Mouse (Mus musculus): ENCODE results near the gene Syt2.

Syt2 gene

GRCm38 (mm10) chr1:134650816-134651215 is 4.3 kb downstream of the Syt2 start:
- no peak for DNase-seq (ENCODE audit: low spot score in 2 of 2)

- DNase-seq (ENCODE audit: low spot score in 2 of 2) = peak in 1 of 2 experiments; percentile 20
Observed at GRCm38 (mm10) chr1:134651268-134651850, 4.9 kb downstream of the Syt2 start.

DNA sequence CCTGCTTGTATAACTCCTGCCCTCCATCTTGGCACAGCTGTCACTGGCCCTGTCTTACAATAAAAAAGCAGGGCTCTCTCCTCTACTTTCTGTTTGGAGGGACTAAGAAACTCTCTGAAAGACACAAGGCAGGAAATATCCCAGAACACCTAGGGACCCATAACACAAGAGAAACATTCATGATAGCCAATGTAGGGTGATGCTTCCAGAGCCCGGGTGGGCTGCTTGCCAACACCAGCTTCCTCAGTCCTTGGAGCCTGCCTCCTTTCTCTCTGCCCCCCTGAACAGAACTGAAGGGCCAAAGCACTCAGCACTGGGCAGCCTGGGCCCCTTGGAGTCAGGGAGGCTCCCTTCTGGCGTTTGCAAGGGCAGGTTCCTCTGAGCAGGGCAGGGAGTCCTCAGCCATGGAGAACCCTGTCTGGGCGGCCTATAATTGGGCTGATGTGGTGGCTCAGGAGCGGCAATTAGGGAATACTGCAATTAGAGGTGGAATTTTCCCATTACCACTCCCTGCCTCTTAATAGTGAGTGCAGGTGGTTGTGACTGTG is 5.4 kb downstream of the Syt2 start:
- DNase-seq (ENCODE audit: low spot score in 2 of 2) = no peak

- no peak for DNase-seq (ENCODE audit: low spot score in 2 of 2)
Observed at GRCm38 (mm10) chr1:134653603-134654257, 7.3 kb downstream of the Syt2 start.

- no peak for DNase-seq (ENCODE audit: low spot score in 2 of 2)
Observed at GRCm38 (mm10) chr1:134658841-134659240, 12.4 kb downstream of the Syt2 start.

GRCm38 (mm10) chr1:134660163-134660562 is 13.7 kb downstream of the Syt2 start:
- DNase-seq (ENCODE audit: low spot score in 2 of 2) = no peak

DNA sequence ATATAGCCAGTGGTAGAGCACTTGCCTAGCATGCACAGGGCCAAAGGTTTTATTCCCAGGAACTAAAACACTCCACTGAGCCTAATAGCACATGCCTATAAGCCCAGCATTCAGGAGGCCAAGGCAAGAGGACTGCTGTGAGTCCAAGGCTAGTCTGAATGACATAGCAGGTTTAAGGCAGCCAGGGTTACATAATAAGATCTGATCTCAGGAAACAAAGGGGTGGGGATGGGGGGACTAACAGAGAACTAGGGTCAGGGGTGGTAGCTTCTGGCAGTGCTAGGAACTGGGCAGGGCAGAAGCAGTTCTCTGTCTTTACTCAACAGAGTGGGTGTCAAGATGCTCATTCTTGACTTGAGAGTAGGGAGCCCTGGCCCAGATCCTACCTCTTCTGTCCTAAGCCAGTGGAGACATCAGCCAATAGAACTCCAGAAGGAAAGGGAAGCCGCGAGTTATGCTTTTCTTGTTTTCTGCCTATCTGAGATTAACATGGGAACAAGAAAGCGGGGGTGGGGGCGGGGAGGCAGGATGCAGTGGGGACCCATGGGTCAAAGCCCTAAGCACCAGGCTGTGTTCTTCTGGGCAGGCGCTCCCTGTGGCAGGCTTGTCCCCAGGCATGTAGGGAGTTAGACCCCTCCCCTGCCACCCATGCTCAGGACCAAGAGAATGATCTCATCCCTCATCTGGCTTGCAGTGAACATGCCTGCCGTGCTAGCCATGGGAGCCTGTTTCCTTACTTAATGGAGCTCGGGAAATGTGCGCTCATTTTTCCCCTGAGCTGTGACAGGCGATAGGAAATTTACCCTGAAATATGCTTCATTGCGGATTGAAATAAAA is 25.0 kb downstream of the Syt2 start:
- DNase-seq (ENCODE audit: low spot score in 2 of 2) = no peak

DNA sequence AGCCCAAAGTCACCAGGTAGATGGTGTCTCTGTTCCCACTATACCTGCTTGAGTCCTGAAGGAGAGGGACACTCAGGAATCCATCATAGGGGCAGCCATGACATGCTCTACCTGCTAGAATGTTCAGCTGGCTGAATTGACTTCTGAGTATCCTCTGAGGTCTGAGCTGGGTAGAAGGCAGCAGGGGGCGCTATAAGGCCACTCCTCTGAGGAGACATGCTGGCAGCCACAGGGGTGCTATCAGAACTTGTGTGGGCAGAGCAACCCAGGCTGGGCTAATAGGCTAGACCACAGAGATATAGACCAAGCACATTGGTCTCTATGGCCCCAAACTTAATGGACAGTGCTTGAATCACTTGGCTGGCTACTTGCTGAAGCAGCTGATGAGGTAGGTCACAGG is 27.8 kb downstream of the Syt2 start:
- no peak for DNase-seq (ENCODE audit: low spot score in 2 of 2)

GRCm38 (mm10) chr1:134679445-134679844 is 33.0 kb downstream of the Syt2 start:
- no peak for DNase-seq (ENCODE audit: low spot score in 2 of 2)

DNA sequence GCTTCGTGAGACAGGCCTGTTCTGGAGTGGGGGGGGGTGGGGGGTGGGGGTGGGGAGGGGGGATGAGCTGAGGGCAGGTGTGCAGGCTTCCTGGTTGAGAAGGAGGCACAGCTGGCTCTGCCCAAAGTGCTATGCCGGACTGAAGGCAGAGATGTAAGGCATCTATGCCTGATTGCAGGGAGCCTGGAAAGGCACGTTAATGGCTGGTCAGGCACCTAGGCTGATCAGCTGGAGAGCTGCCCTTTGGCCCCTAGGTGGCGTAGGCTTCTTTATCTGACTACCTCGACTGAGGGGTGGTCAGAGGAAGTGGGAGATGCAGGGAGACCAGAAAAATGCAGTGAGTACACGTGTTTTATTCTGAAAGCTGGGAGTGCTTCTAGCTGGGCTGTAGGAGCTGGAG is 34.1 kb downstream of the Syt2 start:
- no peak for DNase-seq (ENCODE audit: low spot score in 2 of 2)

GRCm38 (mm10) chr1:134682460-134682859 is 36.0 kb downstream of the Syt2 start:
- peak in 1 of 2 experiments; percentile 5 for DNase-seq (ENCODE audit: low spot score in 2 of 2)

DNA sequence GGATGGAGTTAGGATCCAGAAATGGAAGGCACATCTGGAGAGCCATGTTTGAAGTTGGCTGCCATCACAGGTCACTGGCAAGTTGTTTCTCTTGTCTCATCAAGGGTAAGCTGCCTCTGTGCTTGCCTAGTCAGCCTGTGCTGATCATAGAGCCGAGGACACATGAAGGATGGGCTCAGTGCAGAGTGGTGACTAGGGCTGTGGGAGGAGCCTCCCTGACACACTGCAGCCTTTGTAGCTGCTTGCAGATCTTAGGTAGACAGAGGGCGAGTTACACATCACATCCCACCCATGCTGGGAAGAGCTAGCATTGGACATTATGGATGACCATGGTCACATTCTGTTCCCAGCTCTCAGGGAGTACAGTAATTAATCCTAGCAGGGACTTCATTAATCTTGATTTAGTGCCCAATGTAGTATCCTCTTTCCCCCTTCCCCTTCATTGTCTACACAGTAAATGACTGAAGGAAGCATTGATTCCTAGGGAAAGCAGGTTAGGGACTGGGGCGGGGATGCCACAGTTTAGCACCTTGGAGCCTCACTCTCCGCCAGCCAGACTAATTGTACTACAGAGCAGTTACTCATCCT is 40.5 kb downstream of the Syt2 start:
- DNase-seq (ENCODE audit: low spot score in 2 of 2) = no peak

GRCm38 (mm10) chr1:134696302-134696701 is 49.8 kb downstream of the Syt2 start:
- DNase-seq (ENCODE audit: low spot score in 2 of 2) = no peak

- no peak for DNase-seq (ENCODE audit: low spot score in 2 of 2)
Observed at GRCm38 (mm10) chr1:134697073-134697472, 50.6 kb downstream of the Syt2 start.

GRCm38 (mm10) chr1:134697522-134698250 is 51.2 kb downstream of the Syt2 start:
- DNase-seq (ENCODE audit: low spot score in 2 of 2) = no peak

GRCm38 (mm10) chr1:134698486-134698885 is 52.0 kb downstream of the Syt2 start:
- no peak for DNase-seq (ENCODE audit: low spot score in 2 of 2)

DNA sequence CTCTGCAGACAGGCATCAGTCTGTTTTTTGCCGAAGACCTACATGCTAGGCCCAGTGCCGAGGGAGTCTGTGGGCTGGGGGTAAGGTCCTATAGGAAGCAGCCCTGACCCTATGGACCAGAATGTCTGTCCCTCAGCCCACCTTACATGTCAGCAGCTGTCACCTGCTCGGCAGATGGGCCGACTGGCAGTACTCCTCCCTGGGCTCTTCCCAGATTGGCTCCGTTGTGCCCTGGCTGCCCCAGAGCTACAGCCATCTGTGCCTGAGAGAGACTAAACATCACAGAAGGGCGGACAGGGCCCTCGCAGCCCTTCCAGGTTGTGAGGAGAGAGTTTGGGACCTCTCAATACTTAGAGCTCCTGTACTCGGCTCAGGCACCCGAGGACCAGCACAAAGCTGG is 52.9 kb downstream of the Syt2 start:
- DNase-seq (ENCODE audit: low spot score in 2 of 2) = no peak

DNA sequence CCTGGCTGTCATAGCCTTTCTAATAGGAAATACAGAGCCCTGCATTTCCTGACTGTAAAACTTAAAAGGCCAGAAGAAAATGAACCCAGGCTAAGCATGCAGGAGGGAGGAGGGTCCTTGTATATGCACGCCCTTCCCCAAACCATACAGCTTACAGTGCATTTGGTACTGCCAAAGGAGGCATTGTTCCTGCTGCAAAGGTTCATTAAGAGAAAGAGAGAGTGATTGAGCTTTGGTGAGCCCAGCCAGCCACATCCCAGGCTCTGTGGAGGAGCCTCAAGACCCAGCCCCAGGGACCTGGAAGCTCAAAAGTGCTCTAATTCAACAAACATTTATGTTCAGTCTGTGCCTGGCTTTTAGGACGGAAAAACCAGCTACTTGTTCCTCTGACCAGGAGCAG is 53.7 kb downstream of the Syt2 start:
- no peak for DNase-seq (ENCODE audit: low spot score in 2 of 2)

GRCm38 (mm10) chr1:134700634-134701033 is 54.2 kb downstream of the Syt2 start:
- DNase-seq (ENCODE audit: low spot score in 2 of 2) = no peak

DNA sequence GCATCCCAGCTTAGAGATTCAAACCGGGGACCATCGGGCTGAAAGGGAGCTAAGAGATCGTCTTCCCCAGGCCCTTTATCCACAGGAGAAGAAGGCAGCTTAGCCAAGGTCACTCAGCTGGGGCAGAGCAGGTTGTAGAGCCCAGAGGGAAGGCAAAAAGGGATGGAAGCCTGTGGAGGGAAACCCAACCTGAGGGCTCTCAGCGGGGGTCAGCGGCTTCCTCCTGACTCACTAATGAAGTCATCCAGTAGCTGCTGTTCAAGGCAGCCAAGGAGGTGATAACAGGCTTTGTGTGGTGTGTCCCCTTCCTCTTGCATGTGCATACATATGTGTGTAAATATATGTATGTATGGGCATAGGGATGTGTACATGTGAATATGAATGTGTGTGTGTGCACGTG is 54.7 kb downstream of the Syt2 start:
- no peak for DNase-seq (ENCODE audit: low spot score in 2 of 2)

GRCm38 (mm10) chr1:134703232-134703631 is 56.8 kb downstream of the Syt2 start:
- no peak for DNase-seq (ENCODE audit: low spot score in 2 of 2)

Measured in right cerebral cortex, postnatal 36 days (tissue).